Mouse (Mus musculus) layer of hippocampus, adult 8-10 months (tissue): ENCODE data around the gene Wdfy2. TPM values are rescaled to one million over a fixed set of nuclear protein-coding genes. Genes with fewer than 3 reads are reported as not detected.

ENCODE experiments used
- DNase-seq, 2 experiments: peaks; one replicate each; pipeline ENCODE4 v3.0.0; 2022; ENCODE audit warnings: low spot score in 2 of 2
- total RNA-seq, 4 experiments: library from RNA; stranded (reverse); gene quantifications; 2 replicates each; pipeline ENCODE4 v1.2.4; 2022

Wdfy2 gene
- total RNA-seq, 4 experiments from 2014 or later, result 15.9 to 19.2 (median 17.7) TPM

DNA sequence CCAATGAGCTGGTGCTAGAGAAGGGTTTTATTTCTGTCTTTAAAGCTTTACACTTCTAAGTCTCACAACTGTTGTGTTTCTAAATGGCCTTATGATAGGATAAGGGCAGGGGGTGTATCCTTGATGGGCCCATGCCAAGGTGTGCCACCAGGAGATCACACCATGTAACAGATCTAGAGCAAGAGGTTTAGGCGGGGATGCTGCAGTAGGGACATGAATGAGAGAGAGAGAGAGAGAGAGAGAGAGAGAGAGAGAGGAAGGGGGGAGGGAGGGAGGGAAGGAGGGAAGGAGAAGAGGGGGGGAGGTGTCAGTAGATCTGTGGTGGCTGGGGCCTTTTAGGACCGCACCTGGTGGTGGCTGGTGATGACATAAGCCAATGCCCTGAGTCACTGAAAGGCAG, 5.5 kb downstream of the Wdfy2 start:
- DNase-seq, result no peak

DNA sequence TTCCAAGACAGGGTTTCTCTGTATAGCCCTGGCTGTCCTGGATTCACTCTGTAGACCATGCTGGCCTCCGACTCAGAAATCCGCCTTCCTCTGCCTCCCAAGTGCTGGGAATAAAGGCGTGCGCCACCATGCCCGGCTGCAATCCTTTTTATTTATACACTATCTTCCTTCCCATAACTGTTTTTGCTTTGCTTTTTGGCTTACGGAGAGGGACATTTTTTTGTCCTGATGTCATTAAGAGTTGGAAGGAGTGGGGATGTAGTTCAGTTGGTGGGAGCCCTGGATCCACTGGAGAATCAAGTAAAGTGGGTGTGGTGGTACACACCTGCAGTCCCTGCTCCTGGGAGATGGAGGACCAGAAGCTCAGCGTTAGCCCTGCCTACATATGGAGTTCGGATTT, 6.7 kb downstream of the Wdfy2 start:
- no peak for DNase-seq

DNA sequence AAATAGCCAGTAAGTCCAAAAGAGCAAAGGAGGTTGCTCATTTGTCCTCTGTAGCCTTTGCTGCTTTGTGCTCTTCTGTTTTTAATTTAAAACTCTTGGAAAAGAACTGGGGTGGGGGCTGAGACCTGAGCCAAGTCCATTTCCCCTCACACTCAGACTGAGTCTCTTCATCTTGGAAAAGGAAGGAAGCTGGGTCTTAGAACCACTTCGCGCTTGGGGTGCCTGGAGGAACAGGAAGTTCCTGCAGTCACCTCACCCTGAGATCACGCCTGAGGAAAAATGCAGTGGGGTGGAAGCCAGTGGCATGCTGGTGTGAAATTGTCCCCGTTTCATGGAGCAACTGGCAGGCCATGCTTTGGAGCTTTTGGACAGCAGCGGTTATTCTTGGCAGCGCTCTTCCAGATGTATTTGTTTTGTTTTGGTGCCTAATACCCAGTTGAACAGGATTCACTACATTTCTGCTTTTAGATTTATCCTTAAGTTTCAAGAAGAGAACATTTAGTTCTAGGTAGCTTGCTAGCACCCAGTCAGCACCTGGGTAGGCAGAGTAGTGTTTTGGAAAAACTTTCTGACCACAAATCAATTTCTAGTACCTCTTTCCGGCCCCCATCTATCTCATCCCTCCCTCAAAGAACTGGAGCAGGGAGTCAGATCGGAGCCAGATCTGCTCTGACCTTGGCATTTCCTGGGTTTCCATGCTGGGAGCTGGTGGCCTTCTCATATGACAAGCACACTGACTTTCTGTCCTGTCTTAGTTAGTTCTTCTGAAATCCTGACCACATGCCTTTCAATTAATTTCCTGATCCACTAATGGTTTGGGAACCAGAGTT, 7.7 kb downstream of the Wdfy2 start:
- DNase-seq, result no peak

DNA sequence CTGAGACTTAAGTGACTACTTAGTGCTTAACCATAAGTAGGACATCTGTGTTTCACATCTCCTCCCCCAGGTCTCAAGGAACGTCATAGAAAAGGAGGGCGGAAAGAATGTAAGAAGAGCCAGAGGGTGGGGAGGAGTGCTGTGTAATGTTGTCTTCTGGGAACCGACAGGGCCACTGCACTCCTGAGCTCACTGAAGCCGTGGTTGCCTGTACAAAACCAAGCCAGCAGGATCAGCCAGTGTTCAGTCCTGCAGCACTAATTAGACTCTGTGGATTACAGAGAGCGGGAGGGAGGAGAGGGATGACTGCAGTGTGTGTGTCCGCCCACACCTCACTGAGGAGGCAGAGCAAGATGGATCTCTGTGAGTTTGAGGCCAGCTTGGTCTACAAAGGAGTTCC, 13.5 kb downstream of the Wdfy2 start:
- peak; percentile 30 to 35 for DNase-seq

DNA sequence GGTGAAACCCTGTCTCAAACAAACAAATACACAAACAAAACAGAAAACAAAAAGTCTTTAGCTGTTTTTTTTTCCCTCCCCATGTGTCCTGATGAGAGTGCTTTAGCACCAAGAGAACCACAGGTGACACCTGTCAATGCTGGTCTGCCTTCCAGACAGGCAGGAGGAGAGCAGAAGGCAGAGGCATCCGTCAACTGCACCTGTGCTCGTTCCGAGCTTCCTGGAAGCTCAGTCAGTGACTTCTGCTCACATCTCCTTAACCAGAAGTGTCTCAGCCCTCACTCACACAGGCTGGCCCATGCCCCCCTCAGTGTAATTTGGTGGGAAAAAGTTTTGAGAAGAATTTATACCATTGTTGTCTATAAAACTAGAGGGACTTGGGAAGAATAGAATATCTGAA, 15.4 kb downstream of the Wdfy2 start:
- no peak for DNase-seq

DNA sequence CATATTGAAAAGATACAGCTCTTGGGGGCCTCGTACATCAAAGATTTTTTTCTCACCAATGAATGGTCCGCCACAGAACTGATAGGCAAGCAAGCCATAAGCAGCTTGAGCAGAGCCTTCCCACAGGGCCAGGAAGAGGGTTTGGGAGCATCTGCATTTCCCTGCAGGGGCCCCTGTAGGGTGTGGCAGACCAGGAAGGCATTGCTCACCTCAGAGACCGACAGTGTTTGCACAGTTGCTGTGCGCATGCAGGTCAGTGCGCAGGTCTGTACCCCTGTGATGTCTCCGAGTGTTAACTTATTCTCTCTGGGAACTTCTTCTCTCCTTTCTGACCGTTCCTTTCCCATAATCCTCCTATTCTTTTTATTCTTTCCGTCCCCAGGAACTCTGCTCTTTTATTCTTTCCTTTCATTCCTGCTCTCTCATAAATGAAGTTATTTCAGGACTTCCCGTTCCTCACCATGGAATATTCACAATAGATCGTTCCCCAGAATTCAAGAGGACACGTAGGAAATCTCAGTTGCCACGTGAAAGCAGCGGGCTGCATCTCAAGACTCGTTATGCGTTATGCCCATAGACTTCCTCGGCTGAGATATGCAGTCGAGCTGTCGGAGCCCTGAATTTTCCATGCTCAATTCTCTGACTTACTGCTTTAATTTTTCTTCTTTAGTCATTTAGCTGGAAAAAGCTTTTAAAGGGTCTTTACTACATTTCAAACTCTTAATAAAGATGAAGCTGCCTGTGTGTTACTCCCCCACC, 17.8 kb downstream of the Wdfy2 start:
- DNase-seq, result no peak

DNA sequence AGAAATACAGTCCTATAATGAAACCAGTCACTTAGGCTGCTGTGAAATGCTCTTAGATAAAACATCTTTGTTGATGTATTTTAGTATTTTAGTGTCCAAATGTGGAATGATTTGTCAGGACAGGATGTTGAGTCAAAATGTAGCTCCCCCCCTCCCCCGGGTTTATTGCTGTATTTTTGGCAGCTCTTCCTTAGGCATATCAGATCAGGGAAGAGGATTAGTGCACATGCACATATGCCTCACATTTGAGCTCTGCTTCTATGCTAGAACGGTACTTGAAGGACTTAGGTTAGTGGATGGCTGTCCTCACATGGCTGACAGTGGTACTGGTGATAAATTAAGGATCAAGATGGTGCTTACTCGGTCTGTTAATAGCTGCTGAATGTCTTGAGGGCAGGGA, 18.4 kb downstream of the Wdfy2 start:
- DNase-seq, result no peak

DNA sequence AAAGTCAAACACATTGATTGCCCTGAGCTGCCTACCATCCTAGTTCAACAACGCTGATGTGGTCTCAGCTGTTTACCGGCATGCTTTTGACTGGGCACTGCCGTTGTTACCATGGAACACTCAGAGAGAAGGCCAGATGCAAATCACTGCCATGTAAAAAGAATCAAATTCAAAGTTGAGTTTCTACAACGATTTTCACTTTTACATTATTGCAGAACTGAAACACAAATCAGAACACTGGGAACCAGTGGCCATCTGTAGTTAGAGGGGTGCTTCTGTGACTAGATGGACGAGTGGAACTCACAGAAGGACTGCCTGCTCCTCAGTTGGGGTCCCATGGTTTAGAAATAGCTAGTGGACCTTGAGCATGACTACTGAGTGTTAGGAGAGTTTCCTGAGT, 19.0 kb downstream of the Wdfy2 start:
- DNase-seq, result no peak

DNA sequence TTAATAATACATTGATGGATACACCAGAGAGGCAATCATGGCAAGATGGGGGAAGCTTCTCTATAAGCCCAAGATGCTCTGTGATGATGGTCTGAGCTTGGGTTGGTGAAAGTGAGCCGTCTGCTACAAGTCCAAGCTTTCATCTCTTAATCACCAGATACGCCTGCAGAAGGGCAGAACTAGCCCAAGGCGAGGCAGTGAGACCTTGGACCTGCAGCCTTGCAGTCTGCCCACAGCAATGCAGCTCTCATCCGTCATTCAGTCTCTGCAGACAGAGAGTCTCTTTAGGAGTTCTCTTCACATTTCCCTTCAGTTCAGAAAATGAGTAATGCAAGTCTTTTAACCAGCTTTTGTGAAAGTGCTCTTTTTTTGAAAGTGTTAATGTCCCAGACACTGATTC, 20.4 kb downstream of the Wdfy2 start:
- DNase-seq, result no peak

DNA sequence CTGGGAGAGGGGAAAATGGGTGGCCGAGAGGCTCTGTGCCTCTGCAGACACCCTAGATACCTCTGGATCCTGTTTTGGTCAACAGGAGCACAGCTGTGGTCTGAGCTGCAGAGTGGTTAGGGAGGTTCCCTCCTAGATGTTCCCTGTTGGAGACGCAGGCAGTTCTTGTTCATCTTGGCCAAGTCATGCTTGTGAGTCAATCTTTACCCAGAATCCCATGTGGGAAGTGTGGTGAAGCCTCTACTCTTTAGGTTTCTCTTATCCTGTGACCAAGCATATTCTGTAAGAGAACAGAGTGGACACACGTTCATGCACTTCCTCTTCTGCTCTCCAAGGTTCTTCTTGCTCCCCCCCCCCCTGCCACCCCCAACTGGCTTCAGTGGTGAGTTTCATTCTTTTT, 20.8 kb downstream of the Wdfy2 start:
- DNase-seq, result no peak

DNA sequence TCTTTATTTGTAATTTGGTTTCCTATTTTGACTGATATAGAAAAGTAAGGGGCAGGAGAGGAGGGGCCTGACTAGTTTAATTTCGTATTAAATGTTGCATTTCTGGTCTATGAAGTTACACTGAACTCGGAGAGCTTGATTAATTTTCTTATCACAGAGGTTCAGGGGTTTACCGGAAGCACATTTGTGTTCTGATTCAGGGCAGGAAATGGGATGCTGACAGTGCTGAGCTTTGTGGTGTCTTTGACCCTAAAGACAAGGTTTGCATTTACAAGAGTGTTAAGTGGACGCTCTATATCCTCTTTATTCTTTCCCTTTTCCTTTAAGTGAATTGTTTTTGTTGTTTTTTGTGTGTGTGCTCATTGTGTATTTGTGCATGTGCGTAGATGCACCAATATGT, 25.1 kb downstream of the Wdfy2 start:
- DNase-seq, result no peak

DNA sequence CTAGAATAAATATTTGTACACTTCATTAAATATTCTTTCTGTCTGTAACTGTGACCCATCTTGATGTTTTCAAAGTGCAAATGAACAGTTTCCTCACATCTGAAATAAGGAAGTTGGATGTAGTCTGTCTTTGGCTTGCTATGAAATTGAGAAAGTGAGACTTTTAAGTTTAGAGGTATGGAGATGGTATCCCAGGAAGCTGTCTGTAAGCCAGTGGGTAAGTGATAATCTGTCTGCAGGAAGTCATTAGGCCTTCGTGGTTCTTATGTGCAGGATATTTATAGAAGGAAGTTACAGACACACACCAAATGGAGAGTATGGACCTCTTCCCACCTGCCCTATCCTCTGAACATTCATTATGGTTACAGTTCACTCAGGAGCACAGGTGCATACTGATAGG, 26.8 kb downstream of the Wdfy2 start:
- no peak for DNase-seq

DNA sequence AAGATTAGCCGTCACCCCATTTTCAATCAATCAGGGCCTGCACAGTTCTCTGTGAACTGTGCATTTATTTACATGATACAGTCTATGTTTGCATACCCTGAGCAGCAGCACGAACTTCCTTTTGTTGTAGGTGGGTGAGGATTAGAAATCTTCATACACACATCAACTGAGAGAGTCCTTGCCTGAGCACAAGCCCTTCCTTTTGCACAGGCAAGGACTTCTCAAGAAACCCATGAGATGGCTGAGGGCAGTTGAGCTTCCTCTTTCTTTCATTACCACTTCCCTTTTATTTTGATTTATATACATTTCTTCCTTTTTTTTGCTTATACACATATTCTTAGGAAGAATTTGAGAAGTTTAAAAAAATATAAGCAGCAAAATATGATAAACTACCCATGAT, 27.9 kb downstream of the Wdfy2 start:
- no peak for DNase-seq

DNA sequence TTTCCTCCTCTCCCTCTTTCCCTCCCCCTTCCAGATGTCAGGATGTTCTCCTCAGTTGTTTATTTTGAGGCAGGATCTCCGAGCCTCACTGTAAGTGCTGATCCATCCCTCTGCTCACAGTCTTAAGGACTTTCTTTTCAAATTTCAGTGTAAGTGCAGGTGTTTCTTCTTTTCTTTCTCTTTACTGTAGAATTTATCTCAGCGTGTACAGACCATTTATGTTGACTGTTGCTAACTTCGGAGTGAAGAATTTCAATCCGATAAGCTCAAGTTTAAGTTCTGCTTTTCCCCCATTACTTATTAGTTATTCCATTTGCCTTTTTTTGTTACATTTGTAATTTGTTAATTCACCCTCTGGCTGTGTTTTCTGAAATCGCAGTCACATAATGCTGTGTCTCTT, 29.6 kb downstream of the Wdfy2 start:
- no peak for DNase-seq

DNA sequence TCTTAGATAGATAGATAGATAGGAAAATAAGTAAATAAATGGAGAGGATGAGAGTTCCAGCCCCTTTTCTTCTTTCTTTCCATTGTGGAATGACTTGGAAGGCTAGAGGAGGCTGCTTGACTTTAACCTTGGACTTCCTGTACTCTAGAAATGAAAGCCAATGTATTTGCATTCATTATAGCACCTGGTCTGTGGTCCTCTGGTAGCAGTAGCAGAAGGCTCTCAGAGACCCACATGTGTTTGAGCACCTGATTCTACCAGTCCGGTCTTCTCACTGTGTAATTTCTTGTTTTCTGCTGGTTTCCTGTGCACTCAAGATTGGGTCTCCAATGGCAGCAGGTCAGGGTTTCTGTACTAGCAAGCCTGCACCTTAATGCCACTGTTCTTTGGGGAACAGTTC, 30.1 kb downstream of the Wdfy2 start:
- no peak for DNase-seq

DNA sequence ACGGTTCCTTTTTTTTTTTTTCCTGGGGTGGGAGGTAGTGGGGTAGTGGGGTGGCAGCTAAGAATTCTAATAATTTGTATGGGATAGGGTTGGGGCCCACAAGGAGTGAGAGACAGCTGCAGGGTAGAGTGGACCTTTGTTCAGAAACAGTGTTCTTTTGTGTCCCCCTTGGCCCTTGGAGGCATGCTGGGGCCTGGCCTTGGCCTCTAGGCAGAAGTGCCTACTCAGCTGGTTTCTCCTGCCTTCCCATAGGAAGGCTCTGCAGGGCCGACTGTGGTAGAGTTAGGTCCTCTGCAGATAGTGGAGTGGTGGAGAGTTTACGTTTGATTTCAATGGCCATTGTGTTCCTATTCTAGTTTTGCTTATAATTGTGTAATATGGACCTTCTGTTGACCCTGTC, 30.8 kb downstream of the Wdfy2 start:
- DNase-seq, result no peak

DNA sequence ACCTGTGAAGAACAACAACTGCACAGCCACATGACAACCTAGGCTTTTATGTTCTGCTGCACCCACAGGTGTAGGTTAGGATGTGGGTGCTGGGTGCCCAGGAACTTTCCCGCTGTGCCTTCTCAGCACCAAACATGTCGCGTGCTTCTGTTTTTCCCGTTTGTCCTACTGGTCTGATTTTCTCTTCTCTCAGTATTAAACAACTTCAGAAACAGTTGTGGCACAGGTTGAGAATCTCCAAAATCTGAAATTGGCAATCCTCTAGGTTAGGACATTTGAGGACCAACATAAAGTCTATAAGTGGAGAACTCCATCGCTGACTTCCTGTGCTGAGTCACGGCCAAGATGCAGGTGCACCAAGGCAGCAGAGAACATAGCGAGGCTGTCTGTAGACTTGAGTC, 32.8 kb downstream of the Wdfy2 start:
- no peak for DNase-seq

DNA sequence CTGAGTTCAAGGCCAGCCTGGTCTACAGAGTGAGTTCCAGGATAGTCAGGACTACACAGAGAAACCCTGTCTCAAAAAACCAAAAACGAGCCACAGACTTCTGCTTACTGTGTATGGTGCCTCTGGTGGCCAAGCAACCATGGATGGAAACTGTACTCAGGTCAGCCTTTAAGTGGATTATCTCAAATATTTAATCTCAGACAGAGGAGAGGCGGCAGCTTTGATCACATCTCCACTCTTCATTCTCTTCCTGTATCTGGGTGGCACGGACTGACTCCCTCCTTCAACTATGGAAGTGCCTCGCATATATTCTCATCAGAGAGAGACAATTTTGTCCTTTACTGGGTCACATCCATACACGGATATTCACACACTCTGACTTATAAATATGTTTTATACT, 34.0 kb downstream of the Wdfy2 start:
- DNase-seq, result no peak

DNA sequence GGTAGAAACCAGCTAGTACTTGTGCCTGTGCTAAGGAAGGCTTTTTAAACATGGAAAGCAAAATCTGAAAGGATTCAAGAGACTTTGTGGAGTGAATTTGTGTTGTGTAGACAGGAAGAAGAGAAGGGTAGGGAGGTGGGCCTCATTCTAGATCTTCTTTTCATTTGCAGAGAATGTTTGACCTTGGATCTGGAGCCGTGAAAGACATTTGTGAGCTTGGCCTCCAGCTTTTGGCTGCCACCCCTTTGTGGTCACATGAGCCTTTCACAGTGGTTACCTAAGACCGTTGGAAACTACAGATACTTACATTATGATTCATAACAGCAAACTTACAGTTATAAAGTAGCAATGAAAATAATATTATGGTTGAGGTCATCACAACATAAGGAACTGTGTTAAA, 34.5 kb downstream of the Wdfy2 start:
- no peak for DNase-seq

DNA sequence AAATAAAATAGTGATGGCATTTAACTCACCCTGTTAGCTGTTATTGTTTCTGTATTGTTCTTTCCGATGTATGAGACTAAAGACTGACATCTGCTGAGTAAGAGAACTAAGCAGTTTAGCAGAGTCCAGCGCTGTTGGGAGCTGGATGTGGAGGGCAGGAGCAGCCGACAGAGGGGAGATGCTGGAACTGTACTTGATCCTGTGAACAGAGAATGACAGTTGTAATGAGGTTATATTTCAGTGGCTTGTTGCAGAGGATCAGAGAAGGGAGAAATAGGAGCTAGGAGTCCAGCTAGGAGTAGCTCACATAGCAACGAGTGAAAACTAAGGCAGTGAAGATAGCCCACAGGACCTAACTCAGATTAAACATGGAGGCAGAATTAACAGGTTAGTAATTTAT, 36.3 kb downstream of the Wdfy2 start:
- DNase-seq, result no peak

DNA sequence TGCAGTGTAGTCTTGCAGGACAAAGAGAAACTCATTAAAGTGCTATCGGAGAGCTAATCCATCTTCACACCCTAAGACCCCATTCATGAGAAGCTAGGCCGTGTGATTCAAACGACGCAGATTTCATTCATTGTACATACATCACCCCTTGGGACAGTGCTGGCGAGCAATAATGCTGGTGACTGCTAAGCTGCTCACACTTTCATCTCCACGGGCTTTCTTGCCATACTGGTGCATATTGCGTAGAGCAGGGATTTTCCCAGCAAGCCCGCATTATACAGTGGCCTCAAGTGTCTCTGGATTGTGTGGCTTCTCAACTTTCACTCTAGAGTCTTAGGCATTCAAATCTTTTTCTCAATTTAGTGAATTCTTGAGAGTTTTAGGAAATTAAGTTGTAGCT, 36.9 kb downstream of the Wdfy2 start:
- DNase-seq, result no peak

DNA sequence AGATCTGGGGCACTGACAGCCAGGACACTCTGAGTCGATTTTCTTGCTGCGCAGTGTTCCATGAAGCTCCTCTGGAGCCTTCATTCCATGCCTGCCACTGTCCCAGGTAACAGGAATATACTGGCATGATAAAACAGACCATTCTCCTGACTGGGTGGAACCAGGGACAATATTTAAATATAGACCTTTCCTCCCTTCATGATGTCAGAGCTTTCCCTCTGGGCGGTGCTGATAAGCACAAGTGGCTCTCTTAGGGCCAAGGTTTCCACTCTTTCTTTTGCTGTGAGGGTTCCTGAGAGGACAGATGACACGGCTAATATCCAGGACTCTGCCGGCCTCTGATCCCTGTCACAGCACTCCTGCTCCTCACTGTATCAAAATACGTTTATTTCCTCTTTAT, 40.6 kb downstream of the Wdfy2 start:
- no peak for DNase-seq
